Mouse (Mus musculus) embryonic facial prominence, embryonic 12.5 days (tissue): ENCODE data around the gene Pycard. TPM values are rescaled to one million over a fixed set of nuclear protein-coding genes. Genes with fewer than 3 reads are reported as not detected.

ENCODE experiments used
- ATAC-seq: fragments of 200-750 bp; cut with Nextera tagmentation; 2 replicates; pipeline ENCODE4 v1.8.0; 2017; ENCODE audit not compliant: insufficient number of reproducible peaks, insufficient read depth, low FRiP score, low TSS enrichment
- H3K27ac ChIP-seq: fragments of 300-500 bp; sonication (generic); 2 replicates; pipeline ENCODE4 v1.5.1; 2016; ENCODE audit warnings: mild to moderate bottlenecking
- H3K27me3 ChIP-seq: fragments of 300-500 bp; sonication (generic); 2 replicates; pipeline ENCODE4 v1.6.1; 2016; ENCODE audit warnings: mild to moderate bottlenecking, moderate library complexity
- H3K36me3 ChIP-seq: fragments of 300-500 bp; sonication (generic); 2 replicates; pipeline ENCODE4 v1.6.1; 2016; ENCODE audit warnings: mild to moderate bottlenecking
- H3K4me1 ChIP-seq: fragments of 300-500 bp; sonication (generic); 2 replicates; pipeline ENCODE4 v1.6.1; 2016
- H3K4me2 ChIP-seq: fragments of 300-500 bp; sonication (generic); replicated peaks from 2 replicates; pipeline ENCODE4 v1.6.1; 2016; ENCODE audit warnings: mild to moderate bottlenecking, moderate library complexity
- H3K4me3 ChIP-seq: fragments of 300-500 bp; sonication (generic); 2 replicates; pipeline ENCODE4 v1.5.1; 2016; ENCODE audit warnings: mild to moderate bottlenecking
- H3K9ac ChIP-seq: fragments of 300-500 bp; sonication (generic); 2 replicates; pipeline ENCODE4 v1.6.1; 2016; ENCODE audit warnings: mild to moderate bottlenecking, moderate library complexity
- H3K9me3 ChIP-seq: fragments of 300-500 bp; sonication (generic); 2 replicates; pipeline ENCODE4 v1.6.1; 2016; ENCODE audit warnings: mild to moderate bottlenecking, moderate library complexity
- WGBS: fragments of 180-500 bp; shearing (Covaris S2); methylation state at CpG from one replicate; pipeline ENCODE4 v1.1.7; 2016; 5-methylcytosine and 5-hydroxymethylcytosine counted together
- polyA plus RNA-seq: library from polyadenylated mRNA; unstranded; fragments of >200 nt; fragmentation: Nextera tagmentation; extraction: Ambion mirVana; gene quantifications from 2 replicates; pipeline ENCODE4 v1.2.1, GENCODE M21; 2016

The Pycard gene
- polyA plus RNA-seq, 1 experiment from 2014 or later: 11.2 TPM

DNA sequence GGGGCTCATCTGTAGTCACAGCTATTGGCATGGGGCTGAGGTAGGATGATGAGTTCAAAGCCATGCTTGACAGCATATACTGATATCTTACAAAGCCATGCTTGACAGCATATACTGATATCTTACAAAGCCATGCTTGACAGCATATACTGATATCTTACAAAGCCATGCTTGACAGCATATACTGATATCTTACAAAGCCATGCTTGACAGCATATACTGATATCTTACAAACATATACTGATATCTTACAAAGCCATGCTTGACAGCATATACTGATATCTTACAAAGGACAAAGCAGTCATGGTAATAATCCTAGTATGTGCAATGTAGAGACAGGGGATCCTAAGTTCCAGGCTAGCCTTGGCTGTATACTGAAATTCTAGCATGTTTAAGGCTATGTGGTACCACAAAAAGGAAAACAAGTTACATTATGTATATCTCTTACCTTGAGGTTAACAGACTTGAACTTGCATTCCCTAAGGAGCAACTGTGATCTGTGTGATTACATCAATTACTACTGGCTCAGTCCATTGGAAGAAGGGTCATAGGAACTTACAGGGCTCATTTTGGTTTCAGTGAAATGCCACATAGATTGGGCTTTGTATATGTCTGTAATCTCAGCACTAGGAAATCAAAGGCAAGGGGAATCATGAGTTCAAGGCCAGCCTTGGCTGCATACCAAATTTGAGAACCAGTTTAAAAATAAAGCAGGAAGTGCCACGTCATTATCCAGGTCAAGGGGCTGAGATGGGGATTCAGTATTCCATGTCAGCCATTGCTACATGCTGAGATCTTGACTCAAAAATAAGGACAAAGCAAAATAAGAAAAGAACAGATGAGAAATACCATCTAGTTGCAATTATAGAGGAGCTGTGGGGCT, 6.6 kb upstream of the Pycard start:
- no peak overlapping the region for H3K9ac ChIP-seq
- no peaks in the 10 kb centered on the region for H3K9me3 ChIP-seq
- no peak for ATAC-seq
- no peak overlapping the region for H3K27ac ChIP-seq
- H3K4me3 ChIP-seq: no peak overlapping the region
- no peak overlapping the region for H3K4me2 ChIP-seq
- peaks cover 5% of the 10 kb centered on the region; the same call in 1 of the 2 replicates for H3K27me3 ChIP-seq
- WGBS: 76% methylated on average over 1 of the region's 1 CpGs
- H3K36me3 ChIP-seq: no peaks in the 10 kb centered on the region
- H3K4me1 ChIP-seq: peaks cover 13% of the 10 kb centered on the region

DNA sequence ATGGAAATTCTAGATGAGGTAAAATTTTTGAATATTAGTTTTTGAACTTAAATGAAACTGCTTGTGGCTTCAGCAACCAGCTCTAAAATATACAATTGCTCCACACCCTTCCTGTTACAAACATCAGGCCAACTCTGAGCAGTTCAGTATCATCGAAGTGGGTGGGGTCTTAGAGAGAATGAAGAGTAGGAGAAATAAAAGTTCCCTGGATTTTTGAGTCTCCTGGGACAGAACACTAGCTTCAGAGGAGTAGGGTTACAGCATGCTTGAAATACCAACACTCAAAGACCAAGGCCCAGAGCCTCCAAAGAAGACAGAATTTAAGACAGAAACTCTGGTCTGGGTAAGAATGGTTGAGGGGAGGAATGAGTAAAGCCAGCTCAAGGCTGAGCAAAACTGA, 5.8 kb upstream of the Pycard start:
- H3K4me2 ChIP-seq: no peak overlapping the region
- 0 out of 2 replicates have a peak, but pooled peaks cover under 1% of the 10 kb centered on the region for H3K27me3 ChIP-seq
- H3K4me3 ChIP-seq: no peak overlapping the region
- no peak for ATAC-seq
- H3K4me1 ChIP-seq: peaks cover 5% of the 10 kb centered on the region
- no peak overlapping the region for H3K9ac ChIP-seq
- H3K36me3 ChIP-seq: no peaks in the 10 kb centered on the region
- 44% methylated on average over 1 of the region's 1 CpGs for WGBS
- no peak overlapping the region for H3K27ac ChIP-seq
- no peaks in the 10 kb centered on the region for H3K9me3 ChIP-seq

DNA sequence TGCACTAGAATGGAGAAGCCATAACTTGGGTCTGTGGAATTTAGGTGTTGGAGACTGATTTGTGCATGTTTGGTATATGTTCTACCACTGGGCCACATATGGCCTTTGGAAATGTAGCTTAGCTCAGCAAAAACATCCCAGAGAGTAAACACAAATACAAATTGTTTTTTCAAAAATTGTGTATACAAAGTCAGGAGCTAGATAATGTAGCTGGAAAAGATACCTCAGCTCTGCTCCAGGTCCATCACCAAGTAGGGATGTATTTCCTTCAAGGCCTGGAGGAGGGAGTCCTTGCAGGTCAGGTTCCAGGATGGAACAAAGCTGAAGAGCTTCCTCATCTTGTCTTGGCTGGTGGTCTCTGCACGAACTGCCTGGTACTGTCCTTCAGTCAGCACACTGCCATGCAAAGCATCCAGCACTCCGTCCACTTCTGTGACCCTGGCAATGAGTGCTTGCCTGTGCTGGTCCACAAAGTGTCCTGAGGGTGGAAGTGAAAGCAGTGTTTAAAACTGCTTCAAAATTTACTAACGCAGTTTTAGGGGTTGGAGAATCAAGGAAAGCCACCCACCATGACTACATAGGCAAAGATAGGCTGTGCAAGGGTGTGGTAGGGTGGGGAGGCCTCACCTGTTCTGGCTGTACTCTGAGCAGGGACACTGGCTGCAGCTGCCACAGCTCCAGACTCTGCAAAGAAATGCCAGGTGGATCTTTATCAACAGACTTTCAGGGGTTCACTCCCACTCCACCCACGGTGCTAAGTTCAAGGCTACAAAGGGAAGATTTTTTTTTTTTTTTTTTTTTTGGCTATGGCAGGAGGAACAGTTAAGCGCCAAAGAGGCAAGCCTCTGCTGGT, 953 bp downstream of the Pycard start:
- Histone ChIP-seq H3K4me2 (peak overlapping the region; percentile 46), H3K27ac (no peak overlapping the region), H3K36me3 (peaks cover 31% of the 10 kb centered on the region), H3K27me3 (no peaks in the 10 kb centered on the region), H3K4me1 (0 out of 2 replicates have a peak, but pooled peaks cover 6% of the 10 kb centered on the region), H3K4me3 (no peak overlapping the region), H3K9ac (no peak overlapping the region; the same call in 1 of the 2 replicates), H3K9me3 (no peaks in the 10 kb centered on the region)
- 40% methylated on average over 5 of the region's 5 CpGs for WGBS
- no peak for ATAC-seq

- H3K4me2 ChIP-seq: no peak overlapping the region
- H3K4me3 ChIP-seq: no peak overlapping the region
- no peak overlapping the region for H3K9ac ChIP-seq
- H3K4me1 ChIP-seq: 0 out of 2 replicates have a peak, but pooled peaks cover 6% of the 10 kb centered on the region
- no peak overlapping the region for H3K27ac ChIP-seq
- peaks cover 38% of the 10 kb centered on the region for H3K36me3 ChIP-seq
- H3K9me3 ChIP-seq: no peaks in the 10 kb centered on the region
- ATAC-seq: no peak
- WGBS: 51% methylated on average over 6 of the region's 6 CpGs
- H3K27me3 ChIP-seq: no peaks in the 10 kb centered on the region
Observed at GRCm38 (mm10) chr7:127991643-127992487, 1.8 kb downstream of the Pycard start.

- H3K27ac ChIP-seq: no peak overlapping the region
- no peak overlapping the region for H3K4me3 ChIP-seq
- H3K27me3 ChIP-seq: no peaks in the 10 kb centered on the region
- H3K36me3 ChIP-seq: peaks cover 66% of the 10 kb centered on the region
- no peaks in the 10 kb centered on the region for H3K9me3 ChIP-seq
- 0 out of 2 replicates have a peak, but pooled peaks cover 6% of the 10 kb centered on the region for H3K4me1 ChIP-seq
- no peak overlapping the region for H3K4me2 ChIP-seq
- H3K9ac ChIP-seq: no peak overlapping the region
- WGBS: 76% methylated on average over 1 of the region's 1 CpGs
- no peak for ATAC-seq
Observed at GRCm38 (mm10) chr7:127988904-127989303, 4.8 kb downstream of the Pycard start.

- no peak for ATAC-seq
Observed at GRCm38 (mm10) chr7:127980606-127981005, 13.1 kb downstream of the Pycard start.

GRCm38 (mm10) chr7:127978856-127979255, 14.8 kb downstream of the Pycard start:
- Histone ChIP-seq H3K36me3 (peaks cover 92% of the 10 kb centered on the region), H3K4me1 (no peaks in the 10 kb centered on the region), H3K9ac (no peak overlapping the region), H3K4me2 (no peak overlapping the region), H3K27ac (no peak overlapping the region), H3K9me3 (no peaks in the 10 kb centered on the region), H3K4me3 (no peak overlapping the region), H3K27me3 (no peaks in the 10 kb centered on the region)
- no peak for ATAC-seq
- WGBS: 96% methylated on average over 2 of the region's 2 CpGs

More at GRCm38 (mm10) chr7:127980606-127981005, 13.1 kb downstream of the Pycard start:
- Histone ChIP-seq H3K27ac (no peak overlapping the region), H3K36me3 (peaks cover 90% of the 10 kb centered on the region), H3K4me1 (no peaks in the 10 kb centered on the region), H3K9me3 (no peaks in the 10 kb centered on the region), H3K9ac (no peak overlapping the region), H3K4me3 (no peak overlapping the region), H3K4me2 (no peak overlapping the region), H3K27me3 (no peaks in the 10 kb centered on the region)
- 91% methylated on average over 3 of the region's 3 CpGs for WGBS

GRCm38 (mm10) chr7:127974413-127974930, 19.2 kb downstream of the Pycard start:
- Histone ChIP-seq H3K9ac (no peak overlapping the region), H3K4me1 (0 out of 2 replicates have a peak, but pooled peaks cover 2% of the 10 kb centered on the region), H3K36me3 (peaks cover 89% of the 10 kb centered on the region), H3K27ac (no peak overlapping the region), H3K4me3 (no peak overlapping the region), H3K4me2 (no peak overlapping the region), H3K9me3 (no peaks in the 10 kb centered on the region), H3K27me3 (no peaks in the 10 kb centered on the region)
- no peak for ATAC-seq
- WGBS: 79% methylated on average over 2 of the region's 2 CpGs

DNA sequence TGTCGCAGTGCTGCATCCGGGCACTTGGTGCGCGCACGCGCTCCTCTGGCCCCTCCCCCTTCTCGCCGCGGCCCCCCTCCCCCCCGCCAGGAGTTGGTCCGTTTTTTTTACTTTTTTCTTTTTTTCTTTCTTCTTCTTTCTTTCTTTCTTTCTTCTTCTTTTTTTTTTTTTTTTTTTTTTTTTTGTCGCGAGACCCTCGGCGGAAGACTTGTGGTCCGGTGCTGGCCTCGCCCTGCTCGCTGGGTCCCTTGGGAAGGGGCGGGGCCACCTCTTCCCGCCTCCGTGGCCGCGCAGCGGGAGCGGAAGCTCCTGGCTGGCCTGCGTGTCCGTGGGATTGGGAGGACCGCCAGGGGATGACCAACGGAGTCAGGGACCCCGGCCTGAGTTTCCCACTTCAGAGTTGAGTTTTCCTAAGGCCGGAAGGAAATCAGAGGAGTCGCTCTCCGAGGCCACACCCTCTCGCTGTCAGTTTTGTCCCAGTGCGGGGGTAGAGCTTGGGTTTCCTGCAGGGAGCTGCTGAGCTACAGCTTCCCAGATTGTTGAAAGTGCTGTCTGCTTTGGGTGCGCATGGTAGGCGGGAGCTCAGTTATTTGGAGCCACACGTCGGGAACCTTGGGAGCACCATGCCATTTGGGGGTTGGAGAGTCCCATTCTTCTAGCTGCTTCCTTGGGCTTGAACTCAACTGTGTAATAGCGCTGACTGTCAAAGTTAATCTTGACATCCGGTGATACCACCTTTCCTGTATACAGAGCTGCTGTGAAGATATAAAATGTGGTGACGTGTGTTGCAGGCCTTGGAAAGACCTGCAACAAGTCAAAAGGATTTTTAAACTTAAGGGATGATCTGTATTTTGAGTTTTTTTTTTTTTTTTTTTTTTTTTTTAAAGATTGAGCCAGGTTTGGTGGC, 25.5 kb downstream of the Pycard start:
- peak overlapping the region; percentile 94 for H3K27ac ChIP-seq
- peak overlapping the region; percentile 68 for H3K4me3 ChIP-seq
- H3K9ac ChIP-seq: peak overlapping the region; percentile 87
- H3K36me3 ChIP-seq: peaks cover 33% of the 10 kb centered on the region
- H3K4me2 ChIP-seq: peak overlapping the region; percentile 86
- H3K9me3 ChIP-seq: no peaks in the 10 kb centered on the region
- under 1% methylated on average over 42 of the region's 42 CpGs for WGBS
- no peaks in the 10 kb centered on the region for H3K27me3 ChIP-seq
- H3K4me1 ChIP-seq: peaks cover 12% of the 10 kb centered on the region
- no peak; the same call in 1 of the 2 replicates for ATAC-seq
